Comparison of ENCODE assay signal across 10 mouse cellular contexts in the genomic region with DNA sequence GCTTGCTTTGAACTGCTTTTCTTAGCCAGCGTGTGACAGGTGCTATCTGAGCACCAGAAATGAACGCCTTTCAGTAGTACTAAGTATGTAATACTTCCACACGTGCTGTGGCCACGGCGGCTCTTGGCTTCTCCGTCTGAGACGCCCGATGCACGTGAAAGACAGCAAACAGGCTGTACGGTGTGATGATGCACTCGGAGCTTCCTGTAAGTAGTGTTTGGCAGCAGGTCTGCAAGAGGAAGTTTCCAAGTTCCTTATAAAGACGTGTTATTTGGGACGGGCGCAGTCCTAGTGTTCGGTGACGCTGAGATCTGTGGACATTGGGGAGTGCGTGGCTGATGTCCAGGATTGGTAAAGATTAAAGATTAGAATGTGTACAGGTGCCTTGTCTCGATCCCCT. TPM values are rescaled to one million over a fixed set of nuclear protein-coding genes. Genes with fewer than 3 reads are reported as not detected.
A peak's percentile ranks its signal among the peaks of the same experiment; 100 is the strongest.
DNase-seq lines count a peak whose midpoint lies in the region; ATAC-seq and TF ChIP-seq lines count a peak whose summit lies in the region.
"Had no signal": no experiment of that assay in that cellular context is flagged by ENCODE, and none has a peak within 500 bp of the region (broad histone marks: within the 10 kb centered on the region; RNA-seq: fewer than 3 reads in every experiment).

No protein-coding gene starts in this region.

- peak overlapping the region; percentile 18; the same call in 1 of the 2 replicates for H3K4me2 ChIP-seq in kidney, postnatal 0 days (ENCODE audit: low read length)
- no peak overlapping the region for H3K4me2 ChIP-seq in kidney, embryonic 15.5 days
- H3K4me2 ChIP-seq in heart, postnatal 0 days (ENCODE audit: low read depth, low read length): peak overlapping the region; percentile 40
- H3K4me2 ChIP-seq in midbrain, embryonic 15.5 days: no peak overlapping the region

- no peaks in the 10 kb centered on the region for H3K9me3 ChIP-seq in kidney, postnatal 0 days (replicated peaks; ENCODE audit: low read length)
- no peaks in the 10 kb centered on the region for H3K9me3 ChIP-seq in kidney, embryonic 15.5 days (replicated peaks)
- no peaks in the 10 kb centered on the region for H3K9me3 ChIP-seq in heart, postnatal 0 days (replicated peaks; ENCODE audit: control insufficient read depth, low read length)
- no peaks in the 10 kb centered on the region for H3K9me3 ChIP-seq in midbrain, embryonic 15.5 days

- H3K4me1 ChIP-seq in kidney, postnatal 0 days (replicated peaks; ENCODE audit: insufficient read depth, low read length): peaks cover 36% of the 10 kb centered on the region
- peaks cover 78% of the 10 kb centered on the region for H3K4me1 ChIP-seq in kidney, embryonic 15.5 days
- H3K4me1 ChIP-seq in heart, postnatal 0 days (ENCODE audit: control insufficient read depth, insufficient read depth): peaks cover 39% of the 10 kb centered on the region
- peaks cover 45% of the 10 kb centered on the region for H3K4me1 ChIP-seq in midbrain, embryonic 15.5 days

- ATAC-seq in kidney, postnatal 0 days (replicated peaks; ENCODE audit: low FRiP score, low read depth): no peak
- ATAC-seq in kidney, embryonic 15.5 days (replicated peaks; ENCODE audit: low FRiP score): no peak
- ATAC-seq in heart, postnatal 0 days (ENCODE audit: insufficient read depth, low read depth): no peak
- ATAC-seq in neutrophil, adult 5-6 weeks (ENCODE audit: extremely low read depth, insufficient number of reproducible peaks, low FRiP score, poor library complexity, severe bottlenecking): peak; percentile 77
- ATAC-seq in midbrain, embryonic 15.5 days (replicated peaks): no peak
- ATAC-seq: Patski had no signal

- WGBS in kidney, postnatal 0 days: 60% methylated on average over 18 of the region's 18 CpGs
- 62% methylated on average over 18 of the region's 18 CpGs for WGBS in kidney, embryonic 15.5 days
- WGBS in heart, postnatal 0 days: 12% methylated on average over 18 of the region's 18 CpGs
- 69% methylated on average over 18 of the region's 18 CpGs for WGBS in midbrain, embryonic 15.5 days

- H3K27me3 ChIP-seq in kidney, postnatal 0 days (ENCODE audit: insufficient read depth, low read length): no peaks in the 10 kb centered on the region
- no peaks in the 10 kb centered on the region for H3K27me3 ChIP-seq in kidney, embryonic 15.5 days
- no peaks in the 10 kb centered on the region for H3K27me3 ChIP-seq in heart, postnatal 0 days (ENCODE audit: control insufficient read depth, insufficient read depth, low read length)
- no peaks in the 10 kb centered on the region for H3K27me3 ChIP-seq in midbrain, embryonic 15.5 days (replicated peaks)
- H3K27me3 ChIP-seq: Patski had no signal

- no peak for TF ChIP-seq EP300 in heart, postnatal 0 days (IDR thresholded peaks at IDR 0.05; ENCODE audit: low read depth)

- no peak for TF ChIP-seq CTCF in kidney, postnatal 0 days (IDR thresholded peaks at IDR 0.05; ENCODE audit: low read depth)
- no peak for TF ChIP-seq CTCF in heart, postnatal 0 days (IDR thresholded peaks at IDR 0.05; ENCODE audit: low read depth)

- H3K9ac ChIP-seq in kidney, postnatal 0 days (ENCODE audit: low read depth, low read length): no peak overlapping the region
- H3K9ac ChIP-seq in kidney, embryonic 15.5 days: no peak overlapping the region
- H3K9ac ChIP-seq in heart, postnatal 0 days (replicated peaks; ENCODE audit: low read depth, low read length): no peak overlapping the region
- no peak overlapping the region for H3K9ac ChIP-seq in midbrain, embryonic 15.5 days

- no peak overlapping the region for H3K27ac ChIP-seq in kidney, postnatal 0 days
- no peak overlapping the region for H3K27ac ChIP-seq in kidney, embryonic 15.5 days
- no peak overlapping the region for H3K27ac ChIP-seq in heart, postnatal 0 days (ENCODE audit: low read depth)
- no peak overlapping the region for H3K27ac ChIP-seq in midbrain, embryonic 15.5 days

- no peak overlapping the region for H3K4me3 ChIP-seq in kidney, postnatal 0 days (replicated peaks; ENCODE audit: low read depth, low read length)
- no peak overlapping the region for H3K4me3 ChIP-seq in kidney, embryonic 15.5 days (replicated peaks)
- 0 out of 2 replicates have a peak overlapping the region, but pooled peaks have one; percentile 1 for H3K4me3 ChIP-seq in heart, postnatal 0 days (ENCODE audit: low read depth, low read length)
- no peak overlapping the region for H3K4me3 ChIP-seq in midbrain, embryonic 15.5 days

- no peak for DNase-seq in kidney, postnatal 0 days (ENCODE audit: low spot score)
- DNase-seq in ZHBTc4 (ENCODE audit: low read depth, low spot score): peak; percentile 17
- peak; percentile 55 for DNase-seq in heart, postnatal 0 days (ENCODE audit: low spot score)
- no peak for DNase-seq in left cerebral cortex, adult 11 months (ENCODE audit: low spot score)
- no peak for DNase-seq in testis, postnatal 10 days (ENCODE audit: low spot score)
- DNase-seq: embryo, embryonic 11 days had no signal

- no peaks in the 10 kb centered on the region for H3K36me3 ChIP-seq in kidney, postnatal 0 days (ENCODE audit: insufficient read depth, low read length)
- no peaks in the 10 kb centered on the region for H3K36me3 ChIP-seq in kidney, embryonic 15.5 days
- no peaks in the 10 kb centered on the region for H3K36me3 ChIP-seq in heart, postnatal 0 days (replicated peaks; ENCODE audit: control insufficient read depth, insufficient read depth, low read length)
- no peaks in the 10 kb centered on the region for H3K36me3 ChIP-seq in midbrain, embryonic 15.5 days (replicated peaks)

RNA-seq across cellular contexts. Expression of a gene that starts 5.4 kb away (rescaled TPM):
- 18.1 and 18.4 TPM in 2 replicates for polyA plus RNA-seq in kidney, postnatal 0 days (2015; fragmentation: Nextera tagmentation; extraction: Ambion mirVana)
- polyA plus RNA-seq in kidney, embryonic 15.5 days (2015; fragmentation: Nextera tagmentation; extraction: Ambion mirVana): 25.9 and 26.9 TPM in 2 replicates
- total RNA-seq in heart, postnatal 0 days (2014; rRNA removed; ENCODE audit: low replicate concordance): 41.3 and 41.8 TPM in 2 replicates
- polyA plus RNA-seq in heart, postnatal 0 days (2015; fragmentation: Nextera tagmentation; extraction: Ambion mirVana): 8.8 and 9.9 TPM in 2 replicates
- total RNA-seq in neutrophil, adult 5-6 weeks (2017): 86.8 and 90.4 TPM in 2 replicates
- polyA plus RNA-seq in midbrain, embryonic 15.5 days (2015; fragmentation: Nextera tagmentation; extraction: Ambion mirVana): 27.1 and 27.8 TPM in 2 replicates

Comparison
In these comparisons a context has a peak if more than half of its experiments do, and no peak if none do; other contexts are left out.
1. H3K4me2 ChIP-seq: peak in kidney, postnatal 0 days (single experiment) and heart, postnatal 0 days (single experiment); none in kidney, embryonic 15.5 days (single experiment) and midbrain, embryonic 15.5 days (single experiment).
2. DNase-seq: peak in ZHBTc4 (single experiment) and heart, postnatal 0 days (single experiment); none in kidney, postnatal 0 days (single experiment), left cerebral cortex, adult 11 months (single experiment) and testis, postnatal 10 days (single experiment).